Mouse (Mus musculus) forebrain, embryonic 15.5 days (tissue): ENCODE results near the gene Cfhr1. TPM values are rescaled to one million over a fixed set of nuclear protein-coding genes. Genes with fewer than 3 reads are reported as not detected.

Experiments
- ATAC-seq: fragments of 200-750 bp; cut with Nextera tagmentation; replicated peaks from 2 replicates; pipeline ENCODE4 v1.8.0; 2017; ENCODE audit warnings: mild to moderate bottlenecking, moderate TSS enrichment, moderate library complexity
- H3K27ac ChIP-seq: fragments of 300-500 bp; sonication (generic); replicated peaks from 2 replicates; pipeline ENCODE4 v1.5.1; 2015; ENCODE audit warnings: mild to moderate bottlenecking, inconsistent platforms
- H3K27me3 ChIP-seq: fragments of 300-500 bp; sonication (generic); 2 replicates; pipeline ENCODE4 v1.6.1; 2015; ENCODE audit warnings: inconsistent platforms
- H3K36me3 ChIP-seq: fragments of 300-500 bp; sonication (generic); 2 replicates; pipeline ENCODE4 v1.6.1; 2015; ENCODE audit warnings: mild to moderate bottlenecking, inconsistent platforms
- H3K4me1 ChIP-seq: fragments of 300-500 bp; sonication (generic); 2 replicates; pipeline ENCODE4 v1.6.1; 2015; ENCODE audit warnings: inconsistent platforms
- H3K4me2 ChIP-seq: fragments of 300-500 bp; sonication (generic); replicated peaks from 2 replicates; pipeline ENCODE4 v1.6.1; 2015; ENCODE audit warnings: mild to moderate bottlenecking, inconsistent platforms
- H3K4me3 ChIP-seq: fragments of 300-500 bp; sonication (generic); 2 replicates; pipeline ENCODE4 v1.5.1; 2015; ENCODE audit warnings: mild to moderate bottlenecking, inconsistent platforms
- H3K9ac ChIP-seq: fragments of 300-500 bp; sonication (generic); replicated peaks from 2 replicates; pipeline ENCODE4 v1.6.1; 2015; ENCODE audit warnings: mild to moderate bottlenecking, inconsistent platforms
- H3K9me3 ChIP-seq: fragments of 300-500 bp; sonication (generic); 2 replicates; pipeline ENCODE4 v1.6.1; 2016; ENCODE audit warnings: inconsistent platforms
- WGBS: fragments of 180-500 bp; shearing (Covaris S2); methylation state at CpG from one replicate; pipeline ENCODE4 v1.1.7; 2015; ENCODE audit warnings: mixed read lengths; 5-methylcytosine and 5-hydroxymethylcytosine counted together
- polyA plus RNA-seq: library from polyadenylated mRNA; unstranded; fragments of >200 nt; fragmentation: Nextera tagmentation; extraction: Ambion mirVana; gene quantifications from 2 replicates; pipeline ENCODE4 v1.2.1, GENCODE M21; 2015

Cfhr1 gene
- polyA plus RNA-seq, result not detected in 2 replicates

DNA sequence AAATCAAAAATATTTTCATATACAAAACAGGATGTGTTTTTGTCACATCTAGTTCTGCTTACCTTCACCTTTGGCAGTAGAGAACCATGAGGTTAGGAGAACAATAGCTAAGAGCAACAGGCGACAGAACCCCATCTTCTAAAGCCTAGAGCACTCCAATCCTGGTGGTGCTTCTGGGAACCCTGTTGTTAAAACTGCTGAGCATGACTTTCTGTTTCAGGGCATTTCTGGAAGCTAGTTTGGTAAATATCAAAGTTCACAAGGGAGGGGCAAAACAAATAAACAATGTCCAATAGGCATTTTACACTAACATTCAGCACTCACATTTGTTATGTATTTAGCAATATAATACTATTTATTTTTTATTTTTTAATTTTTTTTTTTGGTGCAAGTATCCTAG lies at the start of gene Cfhr1:
Gene Cfhr1 (minus strand): TSS at position 249 of the 400 bp plus-strand sequence.
- no peaks in the 10 kb centered on the region for H3K9me3 ChIP-seq
- H3K4me2 ChIP-seq, result no peak within 1 kb of the TSS
- H3K36me3 ChIP-seq, result no peaks in the 10 kb centered on the region
- no peak within 1 kb of the TSS for H3K9ac ChIP-seq
- no peaks in the 10 kb centered on the region for H3K27me3 ChIP-seq
- WGBS, result 63% methylated on average over 1 of the region's 1 CpGs
- ATAC-seq, result no peak
- H3K4me3 ChIP-seq, result no peak within 1 kb of the TSS
- H3K27ac ChIP-seq, result no peak within 1 kb of the TSS
- H3K4me1 ChIP-seq, result no peaks in the 10 kb centered on the region

- WGBS, result 91% methylated on average over 1 of the region's 1 CpGs
- no peaks in the 10 kb centered on the region for H3K9me3 ChIP-seq
- no peak overlapping the region for H3K4me3 ChIP-seq
- no peak overlapping the region for H3K4me2 ChIP-seq
- no peaks in the 10 kb centered on the region for H3K4me1 ChIP-seq
- no peak overlapping the region for H3K9ac ChIP-seq
- no peak overlapping the region for H3K27ac ChIP-seq
- H3K36me3 ChIP-seq, result no peaks in the 10 kb centered on the region
- no peak for ATAC-seq
- no peaks in the 10 kb centered on the region for H3K27me3 ChIP-seq
Observed at GRCm38 (mm10) chr1:139551311-139551710, 8.8 kb downstream of the Cfhr1 start.

- no peak overlapping the region for H3K4me3 ChIP-seq
- no peaks in the 10 kb centered on the region for H3K27me3 ChIP-seq
- WGBS, result 86% methylated on average over 1 of the region's 1 CpGs
- no peak for ATAC-seq
- no peaks in the 10 kb centered on the region for H3K4me1 ChIP-seq
- H3K9me3 ChIP-seq, result no peaks in the 10 kb centered on the region
- no peak overlapping the region for H3K27ac ChIP-seq
- no peak overlapping the region for H3K4me2 ChIP-seq
- H3K9ac ChIP-seq, result no peak overlapping the region
- H3K36me3 ChIP-seq, result no peaks in the 10 kb centered on the region
Observed at GRCm38 (mm10) chr1:139548536-139548935, 11.5 kb downstream of the Cfhr1 start.

DNA sequence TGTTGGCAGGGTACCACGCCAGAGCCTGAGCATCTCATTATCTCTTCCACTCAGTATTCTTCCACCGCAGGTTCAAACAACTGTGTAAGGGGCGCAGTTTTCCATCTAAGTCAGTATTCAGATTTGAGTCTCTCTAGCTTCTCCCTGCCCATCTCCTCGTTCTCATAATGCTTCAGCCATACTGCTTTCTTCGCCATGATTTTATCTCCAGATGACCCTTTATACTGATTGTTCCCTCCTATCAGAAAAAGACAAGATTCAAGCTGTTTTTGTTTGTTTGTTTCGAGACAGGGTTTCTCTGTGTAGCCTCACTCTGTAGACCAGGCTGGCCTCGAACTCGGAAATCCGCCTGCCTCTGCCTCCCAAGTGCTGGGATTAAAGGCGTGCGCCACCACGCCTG lies 45.5 kb downstream of the Cfhr1 start:
- no peaks in the 10 kb centered on the region for H3K9me3 ChIP-seq
- no peak for ATAC-seq
- H3K27me3 ChIP-seq, result no peaks in the 10 kb centered on the region
- H3K4me2 ChIP-seq, result no peak overlapping the region
- no peak overlapping the region for H3K9ac ChIP-seq
- no peak overlapping the region for H3K27ac ChIP-seq
- H3K4me3 ChIP-seq, result no peak overlapping the region
- no peaks in the 10 kb centered on the region for H3K36me3 ChIP-seq
- WGBS, result 94% methylated on average over 12 of the region's 12 CpGs
- H3K4me1 ChIP-seq, result no peaks in the 10 kb centered on the region

- 90% methylated on average over 3 of the region's 3 CpGs for WGBS
- H3K9me3 ChIP-seq, result no peaks in the 10 kb centered on the region
- no peak within 1 kb of the TSS for H3K27ac ChIP-seq
- H3K9ac ChIP-seq, result no peak within 1 kb of the TSS
- no peaks in the 10 kb centered on the region for H3K4me1 ChIP-seq
- H3K4me3 ChIP-seq, result no peak within 1 kb of the TSS
- no peak for ATAC-seq
- H3K4me2 ChIP-seq, result no peak within 1 kb of the TSS
- no peaks in the 10 kb centered on the region for H3K36me3 ChIP-seq
- H3K27me3 ChIP-seq, result no peaks in the 10 kb centered on the region
Observed at GRCm38 (mm10) chr1:139501258-139501752, 58.8 kb downstream of the Cfhr1 start, which contains the start of gene F13b. Gene F13b, plus strand, starts transcription at chr1:139501702.

- H3K4me1 ChIP-seq, result no peaks in the 10 kb centered on the region
- H3K4me3 ChIP-seq, result no peak overlapping the region
- no peak overlapping the region for H3K4me2 ChIP-seq
Observed at GRCm38 (mm10) chr1:139499751-139500150, 60.3 kb downstream of the Cfhr1 start.

More at GRCm38 (mm10) chr1:139499751-139500150, 60.3 kb downstream of the Cfhr1 start:
- H3K36me3 ChIP-seq, result no peaks in the 10 kb centered on the region
- H3K9me3 ChIP-seq, result no peaks in the 10 kb centered on the region
- H3K9ac ChIP-seq, result no peak overlapping the region
- H3K27ac ChIP-seq, result no peak overlapping the region
- no peak for ATAC-seq
- H3K27me3 ChIP-seq, result no peaks in the 10 kb centered on the region

Other genes starting within 250 kb of the Cfhr1 start
- gene Crb1, start 183.2 kb downstream of the Cfhr1 start, polyA plus RNA-seq, result 1.1 and 1.6 TPM in 2 replicates
- gene Zbtb41, start 138.0 kb downstream of the Cfhr1 start, polyA plus RNA-seq, result 15.9 and 16.3 TPM in 2 replicates
- 10.3 and 11.6 TPM in 2 replicates for gene Aspm, start 105.5 kb downstream of the Cfhr1 start, polyA plus RNA-seq
- gene F13b, start 58.6 kb downstream of the Cfhr1 start, polyA plus RNA-seq, result not detected in 2 replicates
- gene Gm4788, start 221.0 kb upstream of the Cfhr1 start, polyA plus RNA-seq, result not detected in 2 replicates